Mouse (Mus musculus): Measurements from ENCODE around the gene Zfp870.

GRCm38 (mm10) chr17:32895421-32895820, 4.0 kb upstream of the Zfp870 start:
- TF ChIP-seq GATA1 (IDR thresholded peaks at IDR 0.05; ENCODE audit: low read length): no peak
- no peak for TF ChIP-seq TAL1 (IDR thresholded peaks at IDR 0.05; ENCODE audit: low read length)

Data from erythroblast, embryonic 14.5 days (primary cell).